Comparison of ENCODE assay signal across 8 mouse cellular contexts in genomic region chr10:50593371-50593770, GRCm38 (mm10). TPM values are rescaled to one million over a fixed set of nuclear protein-coding genes. Genes with fewer than 3 reads are reported as not detected.
DNase-seq lines count a peak whose midpoint lies in the region; ATAC-seq and TF ChIP-seq lines count a peak whose summit lies in the region.

No protein-coding gene starts in this region.

- peak overlapping the region; percentile 29 for H3ac ChIP-seq in myocyte (ENCODE audit: control insufficient read depth, insufficient read length)

- H3K27ac ChIP-seq in layer of hippocampus, adult 2 months = peak overlapping the region; percentile 96; the same call in 1 of the 2 replicates
- no peak overlapping the region for H3K27ac ChIP-seq in brown adipose tissue, adult 24 weeks (replicated peaks; ENCODE audit: low read depth, low read length)
- H3K27ac ChIP-seq in hindbrain, embryonic 14.5 days = no peak overlapping the region
- H3K27ac ChIP-seq in thymus, adult 2 months (ENCODE audit: control insufficient read depth, insufficient read depth, low read length) = no peak overlapping the region

- H3K9me3 ChIP-seq in hindbrain, embryonic 14.5 days (ENCODE audit: control insufficient read depth, low read length) = no peaks in the 10 kb centered on the region

- peaks cover 56% of the 10 kb centered on the region for H3K79me2 ChIP-seq in myocyte (ENCODE audit: control insufficient read depth, insufficient read depth)

- peak overlapping the region; percentile 62 for H3K4me3 ChIP-seq in layer of hippocampus, adult 2 months
- peak overlapping the region; percentile 94 for H3K4me3 ChIP-seq in brown adipose tissue, adult 24 weeks (ENCODE audit: insufficient read depth, low read depth, low read length)
- peak overlapping the region; percentile 89 for H3K4me3 ChIP-seq in hindbrain, embryonic 14.5 days (replicated peaks; ENCODE audit: low read length)
- peak overlapping the region; percentile 60 for H3K4me3 ChIP-seq in myocyte
- no peak overlapping the region for H3K4me3 ChIP-seq in thymus, adult 2 months (ENCODE audit: control insufficient read depth, insufficient read depth, low read length)

- no peak for TF ChIP-seq POLR2A in myocyte (IDR thresholded peaks at IDR 0.05; ENCODE audit: insufficient read length, low read depth)
- TF ChIP-seq POLR2A in thymus, adult 2 months (IDR thresholded peaks at IDR 0.05; ENCODE audit: control insufficient read depth, extremely low read depth, insufficient read depth, low read length, poor library complexity) = no peak

- no peaks in the 10 kb centered on the region for H3K4me1 ChIP-seq in brown adipose tissue, adult 24 weeks (ENCODE audit: control insufficient read depth, insufficient read depth, insufficient read length, low read length)
- peaks cover 4% of the 10 kb centered on the region; the same call in 1 of the 2 replicates for H3K4me1 ChIP-seq in hindbrain, embryonic 14.5 days (replicated peaks; ENCODE audit: control insufficient read depth, insufficient read depth, low read length)
- H3K4me1 ChIP-seq in thymus, adult 2 months (replicated peaks; ENCODE audit: control insufficient read depth, insufficient read depth, low read length) = no peaks in the 10 kb centered on the region

- ATAC-seq in hindbrain, embryonic 14.5 days (ENCODE audit: low FRiP score) = no peak

- no peaks in the 10 kb centered on the region for H3K36me3 ChIP-seq in hindbrain, embryonic 14.5 days (replicated peaks; ENCODE audit: control insufficient read depth, insufficient read depth)
- no peaks in the 10 kb centered on the region for H3K36me3 ChIP-seq in myocyte (ENCODE audit: control insufficient read depth, insufficient read depth)
- H3K36me3 ChIP-seq in thymus, adult 2 months (ENCODE audit: control insufficient read depth, insufficient read depth, low read length) = no peaks in the 10 kb centered on the region

- TF ChIP-seq CTCF in layer of hippocampus, adult 2 months (conservative IDR thresholded peaks at IDR 0.05) = no peak
- no peak for TF ChIP-seq CTCF in thymus, adult 2 months (IDR thresholded peaks at IDR 0.05; ENCODE audit: borderline replicate concordance, control insufficient read depth, extremely low read depth, insufficient read depth, low read length, poor library complexity)

- H3K27me3 ChIP-seq in hindbrain, embryonic 14.5 days (ENCODE audit: control insufficient read depth, insufficient read depth, low read length) = no peaks in the 10 kb centered on the region
- no peaks in the 10 kb centered on the region for H3K27me3 ChIP-seq in myocyte (ENCODE audit: control insufficient read depth, insufficient read depth, insufficient read length)
- no peaks in the 10 kb centered on the region for H3K27me3 ChIP-seq in thymus, adult 2 months (ENCODE audit: control insufficient read depth, insufficient read depth, low read length)

- peak overlapping the region; percentile 57 for H3K4me2 ChIP-seq in hindbrain, embryonic 14.5 days (replicated peaks)
- peak overlapping the region; percentile 72 for H3K4me2 ChIP-seq in myocyte (ENCODE audit: low read depth)

- WGBS in hindbrain, embryonic 14.5 days = 76% methylated on average over 12 of the region's 12 CpGs
- WGBS in thymus, adult 2 months = 78% methylated on average over 12 of the region's 12 CpGs

- intact Hi-C loops in left cerebral cortex, postnatal 36 days (cut with DNase I) = no loop called here

- H3K9ac ChIP-seq in hindbrain, embryonic 14.5 days = peak overlapping the region; percentile 84

- DNase-seq in layer of hippocampus, adult 2 months (ENCODE audit: low spot score in 2 of 2) = no peak
- DNase-seq in layer of hippocampus, adult 9-11 months = no peak
- no peak for DNase-seq in hindbrain, embryonic 14.5 days (ENCODE audit: low spot score)
- no peak for DNase-seq in left cerebral cortex, postnatal 36 days (ENCODE audit: low spot score in 2 of 2)
- DNase-seq in thymus, adult 2 months = no peak
- no peak for DNase-seq in right cerebral cortex, postnatal 14 days

TF ChIP-seq in myocyte, 11 proteins besides CTCF, POLR2A, EP300 and RAD21:
- TF ChIP-seq SRF (IDR thresholded peaks at IDR 0.05; ENCODE audit: control insufficient read depth, insufficient read length, low read depth) (no peak), MYOG (IDR thresholded peaks at IDR 0.05; ENCODE audit: control insufficient read depth in 1 of 3, insufficient read depth in 1 of 3, insufficient read length in 2 of 3, low read depth in 2 of 3) (no peak), E2F4 (IDR thresholded peaks at IDR 0.05; ENCODE audit: insufficient read depth) (no peak), TCF12 (IDR thresholded peaks at IDR 0.05; ENCODE audit: insufficient read depth, poor library complexity, severe bottlenecking) (no peak)

RNA-seq across cellular contexts. Expression of gene Ascc3, which starts 0.9 kb away (rescaled TPM):
- total RNA-seq in layer of hippocampus, adult 2 months (2021) = 10 to 100 TPM; 26.4 to 26.6 TPM
- polyA plus RNA-seq in brown adipose tissue, adult 24 weeks (2012; ENCODE audit: insufficient read depth, insufficient read length, missing spikeins) = 4.3 and 6.2 TPM in 2 replicates
- polyA plus RNA-seq in hindbrain, embryonic 14.5 days (2014; fragmentation: Nextera tagmentation; extraction: Ambion mirVana) = 18.1 and 20.8 TPM in 2 replicates
- 7.2 TPM for polyA plus RNA-seq in myocyte (2012; fragmentation: generic; extraction: Trizol)
- 10 to 100 TPM; 20.1 to 28.9 TPM for total RNA-seq in left cerebral cortex, postnatal 36 days (2021)
- 26.8 and 28.7 TPM in 2 replicates for polyA plus RNA-seq in thymus, adult 2 months (2012; rRNA removed)
